Mouse (Mus musculus): ENCODE measurements at regions not wholly inside any gene's neighbourhood (a gene's known extent, or its start where the extent isn't known, plus 50 kb on each side); places are given as distances from the start of the nearest gene placed in this dataset.

DNA sequence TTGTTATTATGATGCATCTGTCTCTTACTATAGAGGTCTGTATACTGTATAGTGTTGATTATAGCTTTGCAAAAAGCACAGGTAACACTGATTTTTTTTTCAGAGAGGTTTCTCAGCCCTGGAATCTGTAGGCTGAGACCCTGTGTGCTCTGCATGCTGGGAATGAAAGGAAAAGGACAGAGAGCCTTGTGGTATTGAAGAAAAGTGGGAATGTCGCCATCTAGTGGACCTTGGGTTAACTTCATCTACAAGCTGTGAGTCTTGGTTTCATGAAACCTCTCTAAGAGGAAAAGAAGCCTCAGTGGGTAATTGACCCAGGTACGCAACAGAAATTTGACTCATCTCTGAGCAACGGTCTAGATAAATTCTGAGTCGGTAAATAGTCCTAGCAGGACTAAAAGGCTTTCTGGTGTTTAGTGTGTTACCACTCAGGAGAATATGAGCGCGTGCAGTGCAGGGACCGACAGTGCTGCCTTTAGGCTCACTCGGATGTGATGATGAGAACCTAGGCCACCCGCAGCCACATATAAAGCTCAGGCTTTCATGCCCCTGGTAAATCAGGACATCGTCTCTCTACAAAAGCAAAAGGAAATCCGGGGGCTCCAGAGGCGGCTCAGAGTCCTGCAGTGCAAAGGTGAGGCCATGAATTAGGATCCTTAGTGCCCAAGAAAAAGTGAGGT, 75.9 kb upstream of the Nmur2 start:
- H3K27me3 ChIP-seq (ENCODE audit: low read depth, poor library complexity, severe bottlenecking), result no peaks in the 10 kb centered on the region
- H3K9me3 ChIP-seq (replicated peaks), result no peaks in the 10 kb centered on the region
- H3K4me1 ChIP-seq, result no peaks in the 10 kb centered on the region
- peak; percentile 22 for DNase-seq (ENCODE audit: low spot score)
- 50% methylated on average over 12 of the region's 12 CpGs for WGBS
- no peaks in the 10 kb centered on the region for H3K36me3 ChIP-seq
- no peak overlapping the region for H3K27ac ChIP-seq (replicated peaks)
- no peak overlapping the region for H3K4me3 ChIP-seq

DNA sequence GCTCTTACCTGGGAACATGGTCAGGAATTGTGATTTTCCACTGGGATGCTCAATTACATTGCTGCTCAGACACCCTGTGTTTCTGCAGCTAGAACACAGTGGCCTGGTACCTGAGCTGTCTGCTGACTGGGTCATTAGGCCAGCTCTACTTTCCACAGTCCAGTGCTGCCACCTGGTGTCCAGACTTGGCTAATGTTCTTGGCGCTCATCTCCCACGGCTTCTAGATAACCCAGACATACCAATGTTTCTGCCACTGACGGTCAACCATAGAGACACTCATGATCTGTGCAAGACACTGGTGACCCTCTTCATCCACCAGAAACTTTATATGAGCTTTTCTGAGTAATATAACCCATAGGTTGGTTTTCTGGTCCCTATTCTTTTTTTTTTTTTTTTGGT, 67.1 kb upstream of the Nmur2 start:
- peak; percentile 77 for DNase-seq (ENCODE audit: low spot score)
- Histone ChIP-seq H3K4me1 (peaks cover 10% of the 10 kb centered on the region; the same call in 1 of the 2 replicates), H3K9me3 (replicated peaks) (no peaks in the 10 kb centered on the region), H3K36me3 (no peaks in the 10 kb centered on the region), H3K27me3 (ENCODE audit: low read depth, poor library complexity, severe bottlenecking) (no peaks in the 10 kb centered on the region), H3K27ac (replicated peaks) (no peak overlapping the region), H3K4me3 (no peak overlapping the region)
- 23% methylated on average over 3 of the region's 3 CpGs for WGBS

DNA sequence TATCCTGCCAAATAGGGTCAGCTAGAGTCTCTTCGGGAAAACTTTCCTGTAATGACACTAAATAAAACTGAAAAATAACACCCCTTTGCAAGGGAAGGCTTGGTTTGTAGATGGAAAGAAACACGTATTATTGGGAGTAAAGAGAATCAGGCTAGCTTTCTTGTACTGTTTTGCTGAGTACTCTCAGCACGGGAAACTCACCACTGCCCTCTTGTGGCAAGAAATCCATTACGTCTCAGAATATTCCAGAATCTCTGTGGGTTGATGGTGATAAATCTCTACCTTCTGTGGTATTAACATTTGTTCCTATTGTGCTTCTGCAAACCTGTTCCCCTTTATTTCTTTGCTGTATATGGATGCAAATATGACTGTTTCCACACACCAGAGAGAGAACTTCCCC, 64.8 kb upstream of the Nmur2 start:
- no peak overlapping the region for H3K27ac ChIP-seq (replicated peaks)
- DNase-seq (ENCODE audit: low spot score), result peak; percentile 20
- H3K27me3 ChIP-seq (ENCODE audit: low read depth, poor library complexity, severe bottlenecking), result no peaks in the 10 kb centered on the region
- H3K4me3 ChIP-seq, result no peak overlapping the region
- peaks cover 10% of the 10 kb centered on the region; the same call in 1 of the 2 replicates for H3K4me1 ChIP-seq
- no peaks in the 10 kb centered on the region for H3K36me3 ChIP-seq
- WGBS, result 38% methylated on average over 4 of the region's 4 CpGs
- no peaks in the 10 kb centered on the region for H3K9me3 ChIP-seq (replicated peaks)

DNA sequence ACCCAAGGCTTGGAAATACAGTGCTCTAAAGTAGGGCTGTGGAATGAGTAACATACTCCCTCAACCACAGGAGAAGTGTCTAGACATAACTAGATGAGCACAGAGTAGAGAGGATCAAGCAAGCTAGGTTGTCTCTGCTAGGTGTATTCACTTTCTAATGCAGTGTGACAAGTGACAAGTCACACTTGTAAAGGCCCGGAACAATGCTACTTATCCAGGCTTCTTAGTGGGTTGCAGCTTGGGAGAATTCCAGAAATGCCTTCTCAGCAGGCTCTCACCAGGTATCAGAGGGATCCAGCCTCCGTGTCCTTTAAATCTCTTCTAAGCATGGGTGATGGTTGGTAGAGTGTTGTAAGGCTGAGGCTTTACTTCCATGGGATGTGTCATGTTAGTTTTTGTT, 52.1 kb upstream of the Nmur2 start:
- Histone ChIP-seq H3K27ac (replicated peaks) (no peak overlapping the region), H3K9me3 (replicated peaks) (no peaks in the 10 kb centered on the region), H3K36me3 (no peaks in the 10 kb centered on the region), H3K4me3 (no peak overlapping the region), H3K27me3 (ENCODE audit: low read depth, poor library complexity, severe bottlenecking) (no peaks in the 10 kb centered on the region), H3K4me1 (no peaks in the 10 kb centered on the region)
- DNase-seq (ENCODE audit: low spot score), result no peak
- WGBS, result 32% methylated on average over 2 of the region's 2 CpGs

Data from midbrain, embryonic 10.5 days (tissue).